Mouse (Mus musculus) heart, postnatal 10 days (tissue): Measurements from ENCODE around the gene Fndc8. TPM values are rescaled to one million over a fixed set of nuclear protein-coding genes. Genes with fewer than 3 reads are reported as not detected.

ENCODE experiments used
- DNase-seq, 2 experiments: peaks; one replicate each; pipeline ENCODE4 v3.0.0; 2021
- intact Hi-C: fragments of 180-260 bp; cut with DNase I; formaldehyde crosslinking; loops from one replicate; pipeline ENCODE4 v1.15.1; 2025
- total RNA-seq, 2 experiments: library from RNA; stranded (reverse); gene quantifications; 2 replicates each; pipeline ENCODE4 v1.2.3; 2021

Gene Fndc8
- total RNA-seq, 2 experiments from 2014 or later: 0.12 TPM; not detected in 1

GRCm38 (mm10) chr11:82867956-82868355, 24.0 kb upstream of the Fndc8 start:
- DNase-seq: no peak
- intact Hi-C loops: no loop called here

GRCm38 (mm10) chr11:82869506-82870172, 22.3 kb upstream of the Fndc8 start:
- intact Hi-C loops: no loop called here
- no peak for DNase-seq

DNA sequence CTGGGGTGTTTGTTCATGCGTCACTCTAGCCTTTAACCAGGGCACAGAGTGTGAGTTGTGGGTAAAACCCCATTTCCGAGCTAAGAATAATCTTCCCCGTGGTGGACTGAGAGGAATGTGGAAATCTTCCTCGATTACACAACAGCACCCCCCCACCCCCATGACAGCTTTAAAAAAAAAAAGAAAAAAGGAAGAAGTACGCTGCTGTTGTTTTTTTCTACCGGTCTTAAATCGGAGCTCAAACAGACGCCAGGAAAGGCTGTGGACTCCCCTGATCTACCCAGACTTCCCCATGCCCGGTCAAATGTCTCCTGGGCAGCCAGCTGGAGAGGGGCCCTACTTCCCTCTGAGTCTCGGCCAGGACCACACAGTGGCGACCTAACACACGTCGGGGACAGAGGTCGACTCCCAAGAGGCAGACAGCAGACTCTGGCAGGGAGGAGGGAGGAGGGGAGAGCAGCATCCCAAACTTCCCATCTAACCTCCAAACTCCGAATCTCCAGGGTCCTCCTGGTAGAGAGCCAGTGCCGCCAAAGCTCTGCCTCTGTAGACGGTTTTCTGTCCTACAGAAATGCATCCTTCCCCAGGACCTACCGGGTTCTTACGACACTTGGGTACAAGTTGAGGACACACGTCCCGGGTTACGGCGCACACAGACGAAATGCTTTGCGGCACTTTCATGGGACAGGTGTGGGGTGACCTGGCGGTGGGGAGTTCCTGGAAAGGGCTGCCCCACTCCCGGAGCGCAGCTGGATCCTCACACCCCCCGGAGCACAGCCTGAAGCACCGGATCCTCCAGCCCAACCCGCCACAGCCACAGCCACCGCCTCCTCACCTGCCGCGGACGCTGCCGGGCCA, 21.5 kb upstream of the Fndc8 start:
- intact Hi-C loops: loop anchor here (1.0 kb wide), 1 partner anchor 51 kb away; no protein-coding TSS in a partner anchor
- peak; percentile 57 to 67 for DNase-seq

GRCm38 (mm10) chr11:82871031-82871446, 20.9 kb upstream of the Fndc8 start, which contains the start of gene Rffl:
Gene Rffl (minus strand): TSS chr11:82871210.
- intact Hi-C loops: loop anchor here (1.0 kb wide), 1 partner anchor 52 kb away; no protein-coding TSS in a partner anchor
- DNase-seq: peak; percentile 93 to 97

DNA sequence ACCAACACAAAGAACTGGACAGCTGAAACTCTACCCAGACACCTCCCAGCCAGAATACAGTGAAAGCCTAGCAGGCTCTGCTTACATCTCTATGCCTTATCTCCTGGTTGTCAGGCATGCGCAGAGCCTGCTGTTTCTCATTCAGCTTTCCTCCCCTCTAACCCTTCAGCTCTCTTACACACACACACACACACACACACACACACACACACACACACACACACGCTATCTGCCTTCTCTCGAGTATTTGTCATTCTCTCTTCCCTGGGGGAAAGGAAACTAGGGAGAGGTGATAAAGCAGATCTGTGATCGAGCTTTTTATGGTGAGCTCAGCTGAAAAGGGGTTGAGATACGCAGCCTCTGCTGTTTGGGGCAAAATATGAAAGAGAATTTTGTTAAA, 17.0 kb upstream of the Fndc8 start:
- no peak for DNase-seq
- intact Hi-C loops: no loop called here

- intact Hi-C loops: no loop called here
- no peak for DNase-seq
Measured at GRCm38 (mm10) chr11:82875631-82876030, 16.3 kb upstream of the Fndc8 start.

DNA sequence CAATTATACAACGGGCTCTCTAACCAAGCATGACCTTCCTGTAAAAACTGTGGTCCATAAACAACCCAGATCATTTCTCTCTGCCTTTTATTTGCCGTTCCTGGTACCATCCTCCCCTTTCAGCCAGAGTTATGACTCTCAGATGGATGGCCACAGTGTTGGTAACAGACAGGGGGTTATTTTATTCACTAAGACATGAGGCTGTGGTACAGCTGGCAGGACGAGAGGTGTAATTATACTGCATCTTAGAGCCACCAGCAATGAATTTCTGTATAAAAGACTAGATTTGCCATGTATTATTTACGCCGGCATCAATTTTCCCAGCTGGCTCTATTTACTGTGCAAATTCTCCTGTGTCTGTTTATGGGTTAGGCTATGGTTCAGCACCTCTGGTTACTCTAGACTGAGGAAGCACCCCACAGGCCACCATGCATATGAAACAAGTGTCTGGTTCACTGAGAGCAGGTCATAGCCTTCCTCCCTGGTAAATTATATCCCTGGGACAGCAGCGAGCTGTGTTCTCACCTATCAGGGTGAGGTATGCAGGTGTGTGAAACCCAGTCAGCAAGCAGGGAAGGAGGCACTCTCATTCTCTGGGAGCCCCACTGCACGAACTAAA, 14.1 kb upstream of the Fndc8 start:
- DNase-seq: no peak
- intact Hi-C loops: no loop called here

DNA sequence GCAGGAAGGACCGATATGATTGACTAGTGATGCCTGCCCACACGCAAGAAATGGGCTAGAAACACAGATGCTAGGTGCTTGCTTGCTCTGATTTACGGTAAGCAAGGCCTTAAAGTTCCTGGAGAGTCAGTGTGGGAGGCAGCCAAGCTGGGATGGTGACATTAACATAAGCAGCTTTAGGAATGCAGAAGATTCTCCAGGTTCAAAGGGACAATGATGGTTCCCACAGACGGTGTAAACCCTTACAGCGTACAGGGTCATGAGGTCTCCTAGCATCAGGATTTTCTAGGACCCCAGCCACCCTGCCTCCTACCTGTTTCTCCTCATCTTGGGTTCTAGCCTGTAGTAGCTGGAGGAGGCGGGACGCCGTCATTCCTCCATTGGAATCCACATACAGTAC, 8.7 kb upstream of the Fndc8 start:
- intact Hi-C loops: no loop called here
- DNase-seq: no peak

GRCm38 (mm10) chr11:82886559-82886958, 5.4 kb upstream of the Fndc8 start:
- no peak for DNase-seq
- intact Hi-C loops: no loop called here

GRCm38 (mm10) chr11:82888491-82888946, 3.4 kb upstream of the Fndc8 start:
- intact Hi-C loops: no loop called here

GRCm38 (mm10) chr11:82889524-82890341, 2.2 kb upstream of the Fndc8 start:
- DNase-seq: peak in 1 of 2 experiments; percentile 33
- intact Hi-C loops: loop anchor here (1.0 to 10.0 kb wide), 6 partner anchors 70 to 895 kb away; no protein-coding TSS in a partner anchor

More at GRCm38 (mm10) chr11:82888491-82888946, 3.4 kb upstream of the Fndc8 start:
- no peak for DNase-seq

GRCm38 (mm10) chr11:82890342-82890762, 1.6 kb upstream of the Fndc8 start, which contains the start of gene Rad51d:
Gene Rad51d (minus strand): TSS chr11:82890614.
- intact Hi-C loops: loop anchor here (1.0 to 10.0 kb wide), 6 partner anchors 71 to 896 kb away; no protein-coding TSS in a partner anchor
- peak; percentile 94 to 97 for DNase-seq

- no peak for DNase-seq
- intact Hi-C loops: loop anchor here (10.0 kb wide), 1 partner anchor 903 kb away; no protein-coding TSS in a partner anchor
Measured at GRCm38 (mm10) chr11:82897478-82897877, 5.6 kb downstream of the Fndc8 start.

- DNase-seq: no peak
- intact Hi-C loops: loop anchor here (10.0 kb wide), 1 partner anchor 905 kb away; no protein-coding TSS in a partner anchor
Measured at GRCm38 (mm10) chr11:82899720-82900119, 7.8 kb downstream of the Fndc8 start.

DNA sequence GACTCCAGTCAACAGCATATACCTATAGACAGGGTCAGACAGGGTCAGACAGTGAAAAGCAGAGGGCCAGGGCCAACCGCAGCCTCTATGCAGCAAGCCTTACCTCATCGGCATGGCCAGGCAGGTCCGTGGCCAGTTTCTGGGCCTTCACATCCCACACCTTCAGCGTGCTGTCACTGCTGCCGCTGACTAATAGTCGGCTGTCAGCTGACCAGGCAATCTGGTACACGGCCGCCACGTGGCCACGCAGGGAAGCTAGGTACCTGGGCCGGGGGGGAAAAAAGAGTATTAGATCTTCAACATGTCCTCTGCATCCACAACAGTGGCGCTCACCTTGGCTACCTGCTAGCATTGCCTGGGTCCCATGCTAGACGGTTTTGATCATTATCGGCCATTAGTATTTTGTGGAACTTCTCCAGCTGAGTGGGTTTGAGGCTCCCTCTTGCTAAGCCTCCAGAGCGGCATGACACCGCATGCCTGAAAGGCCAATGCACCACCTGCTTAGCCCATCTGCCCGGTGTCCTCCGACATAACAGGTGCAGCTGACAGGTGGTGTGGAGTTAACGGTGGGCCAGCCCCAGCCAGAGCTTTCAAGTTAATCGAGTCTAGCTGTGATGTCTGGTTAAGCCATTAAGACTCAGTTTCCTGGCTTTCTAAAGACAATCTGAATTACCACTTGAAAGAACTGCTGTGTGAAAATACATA, 9.8 kb downstream of the Fndc8 start:
- intact Hi-C loops: no loop called here
- no peak for DNase-seq

- intact Hi-C loops: no loop called here
- DNase-seq: no peak
Measured at GRCm38 (mm10) chr11:82904952-82905351, 13.0 kb downstream of the Fndc8 start.

DNA sequence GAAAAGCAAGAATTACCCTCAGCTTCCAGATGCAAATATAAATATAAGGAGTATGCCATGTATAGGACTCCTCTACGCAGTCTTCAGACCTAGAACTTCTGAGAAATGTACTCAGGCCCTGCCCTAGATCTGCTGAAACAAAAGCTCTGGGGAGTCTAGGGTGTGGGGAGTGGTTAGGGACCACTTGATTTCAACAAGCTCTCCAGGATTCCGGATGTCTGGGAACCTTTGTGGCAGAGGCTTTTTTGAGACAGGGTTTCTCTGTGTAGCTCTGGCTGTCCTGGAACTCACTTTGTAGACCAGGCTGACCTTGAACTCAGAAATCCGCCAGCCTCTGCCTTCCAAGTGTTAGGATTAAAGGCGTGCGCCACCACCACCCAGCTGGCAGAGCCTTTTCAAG, 13.9 kb downstream of the Fndc8 start:
- DNase-seq: no peak
- intact Hi-C loops: no loop called here

DNA sequence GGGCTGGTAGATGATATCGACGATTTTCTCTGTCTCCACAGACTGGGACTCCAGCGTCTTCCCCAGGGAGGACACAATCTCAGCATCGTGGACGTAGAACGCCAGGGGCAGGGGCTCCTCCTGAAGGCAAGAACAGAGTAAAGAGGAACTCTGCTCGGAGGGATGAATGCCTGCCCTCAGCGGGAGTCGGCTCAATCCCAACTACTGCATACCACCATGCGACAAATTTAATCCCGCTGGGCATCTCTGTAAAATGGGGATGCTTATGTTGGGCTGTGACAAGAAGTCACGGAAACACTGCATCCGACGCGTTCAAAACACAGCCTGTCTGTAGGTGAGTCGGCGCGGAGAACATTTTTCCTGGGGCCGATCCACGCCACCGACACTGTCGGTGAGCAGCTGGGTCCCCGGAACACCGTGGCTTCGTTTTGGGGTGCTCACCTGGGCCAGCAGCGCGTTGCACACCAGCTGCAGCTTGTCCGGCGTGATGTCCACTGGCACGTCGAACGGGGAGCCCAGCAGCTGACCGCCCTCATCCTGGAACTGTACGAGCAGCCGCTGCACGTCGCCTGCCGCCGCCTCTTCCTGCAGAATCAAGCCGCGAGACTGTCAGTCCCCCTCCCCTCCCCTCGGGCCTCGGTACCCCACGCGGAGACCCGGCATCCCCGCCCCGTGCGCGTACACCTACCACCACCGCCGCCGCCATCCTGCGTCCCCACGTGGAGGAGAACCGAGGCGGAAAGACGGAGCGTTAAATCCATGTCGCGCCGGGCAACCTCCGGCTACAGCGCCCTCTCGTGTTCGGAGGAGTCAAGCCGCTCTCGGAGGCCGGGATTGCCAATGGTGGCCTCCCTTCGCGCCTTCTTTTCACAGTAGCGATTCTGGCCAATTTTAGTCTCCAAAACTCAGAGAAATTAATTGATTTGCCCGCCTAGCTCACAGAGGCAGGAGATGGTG, 16.0 kb downstream of the Fndc8 start, which contains the start of gene Nle1:
Gene Nle1 (minus strand): TSS at position 761 of the 957 bp plus-strand sequence.
- intact Hi-C loops: no loop called here
- DNase-seq: peak; percentile 95 to 98
